Mouse (Mus musculus) heart, embryonic 10.5 days (tissue): ENCODE data around the gene Nos2. TPM values are rescaled to one million over a fixed set of nuclear protein-coding genes. Genes with fewer than 3 reads are reported as not detected.
"Not testable (repeated sequence)": the region's sequence is repeated elsewhere in the genome, so short reads cannot be mapped to it uniquely, and the experiment has no call there.

Experiments used
- DNase-seq: peaks from one replicate; pipeline ENCODE4 v3.0.0-alpha.2; 2017; ENCODE audit warnings: low spot score
- H3K27ac ChIP-seq: fragments of 300-500 bp; sonication (generic); 2 replicates; pipeline ENCODE4 v1.5.1; 2016; ENCODE audit warnings: mild to moderate bottlenecking
- H3K27me3 ChIP-seq: fragments of 300-500 bp; sonication (generic); 2 replicates; pipeline ENCODE4 v1.6.1; 2016; ENCODE audit warnings: mild to moderate bottlenecking; ENCODE audit not compliant: poor library complexity, insufficient read depth, severe bottlenecking
- H3K36me3 ChIP-seq: fragments of 300-500 bp; sonication (generic); 2 replicates; pipeline ENCODE4 v1.6.1; 2016; ENCODE audit warnings: mild to moderate bottlenecking, moderate library complexity
- H3K4me1 ChIP-seq: fragments of 300-500 bp; sonication (generic); 2 replicates; pipeline ENCODE4 v1.6.1; 2016; ENCODE audit warnings: mild to moderate bottlenecking
- H3K4me3 ChIP-seq: fragments of 300-500 bp; sonication (generic); 2 replicates; pipeline ENCODE4 v1.5.1; 2016; ENCODE audit warnings: mild to moderate bottlenecking, moderate library complexity
- H3K9me3 ChIP-seq: fragments of 300-500 bp; sonication (generic); 2 replicates; pipeline ENCODE4 v1.6.1; 2016; ENCODE audit warnings: mild to moderate bottlenecking, moderate library complexity
- WGBS: fragments of 180-500 bp; shearing (Covaris S2); methylation state at CpG from one replicate; pipeline ENCODE4 v1.1.7; 2016; 5-methylcytosine and 5-hydroxymethylcytosine counted together
- polyA plus RNA-seq: library from polyadenylated mRNA; unstranded; fragments of >200 nt; fragmentation: Nextera tagmentation; extraction: Ambion mirVana; gene quantifications from 2 replicates; pipeline ENCODE4 v1.2.1, GENCODE M21; 2016

Nos2 gene
- polyA plus RNA-seq, 1 experiment from 2014 or later, result 0.44 TPM

- WGBS, result 83% methylated on average over 10 of the region's 10 CpGs
- peak overlapping the region; percentile 45; the same call in 1 of the 2 replicates for H3K27ac ChIP-seq
- no peaks in the 10 kb centered on the region for H3K36me3 ChIP-seq
- no peaks in the 10 kb centered on the region for H3K27me3 ChIP-seq
- H3K4me3 ChIP-seq, result no peak overlapping the region
- DNase-seq, result no peak
- peaks cover 16% of the 10 kb centered on the region; the same call in 1 of the 2 replicates for H3K4me1 ChIP-seq
- H3K9me3 ChIP-seq, result no peaks in the 10 kb centered on the region
Measured at GRCm38 (mm10) chr11:79003769-79004638, 83.4 kb downstream of the Nos2 start.

- no peak overlapping the region for H3K27ac ChIP-seq
- 78% methylated on average over 14 of the region's 14 CpGs for WGBS
- no peaks in the 10 kb centered on the region for H3K27me3 ChIP-seq
- no peaks in the 10 kb centered on the region for H3K9me3 ChIP-seq
- H3K4me1 ChIP-seq, result peaks cover 16% of the 10 kb centered on the region; the same call in 1 of the 2 replicates
- no peaks in the 10 kb centered on the region for H3K36me3 ChIP-seq
- H3K4me3 ChIP-seq, result no peak overlapping the region
- peak; percentile 33 for DNase-seq
Measured at GRCm38 (mm10) chr11:79005578-79006394, 85.2 kb downstream of the Nos2 start.

- Histone ChIP-seq H3K4me1 (peaks cover 16% of the 10 kb centered on the region; the same call in 1 of the 2 replicates), H3K27ac (no peak overlapping the region), H3K27me3 (no peaks in the 10 kb centered on the region), H3K36me3 (no peaks in the 10 kb centered on the region), H3K9me3 (no peaks in the 10 kb centered on the region), H3K4me3 (no peak overlapping the region)
- 72% methylated on average over 5 of the region's 5 CpGs for WGBS
- no peak for DNase-seq
Measured at GRCm38 (mm10) chr11:79006417-79006816, 85.8 kb downstream of the Nos2 start.

- H3K27ac ChIP-seq, H3K4me3 ChIP-seq, H3K36me3 ChIP-seq, H3K9me3 ChIP-seq, H3K27me3 ChIP-seq: not testable (repeated sequence)
- DNase-seq, result peak; percentile 11
- peaks cover 14% of the 10 kb centered on the region; the same call in 1 of the 2 replicates for H3K4me1 ChIP-seq
- WGBS, result 78% methylated on average over 3 of the region's 3 CpGs
Measured at GRCm38 (mm10) chr11:79007356-79007755, 86.8 kb downstream of the Nos2 start.

- peaks cover 9% of the 10 kb centered on the region; the same call in 1 of the 2 replicates for H3K4me1 ChIP-seq
- no peak overlapping the region for H3K27ac ChIP-seq
- no peaks in the 10 kb centered on the region for H3K27me3 ChIP-seq
- H3K9me3 ChIP-seq, result no peaks in the 10 kb centered on the region
- 63% methylated on average over 6 of the region's 6 CpGs for WGBS
- peak; percentile 66 for DNase-seq
- no peak overlapping the region for H3K4me3 ChIP-seq
- H3K36me3 ChIP-seq, result no peaks in the 10 kb centered on the region
Measured at GRCm38 (mm10) chr11:79008007-79008775, 87.6 kb downstream of the Nos2 start.

- H3K36me3 ChIP-seq, result 0 out of 2 replicates have a peak, but pooled peaks cover 2% of the 10 kb centered on the region
- H3K4me1 ChIP-seq, result peaks cover 5% of the 10 kb centered on the region
- H3K27ac ChIP-seq, result no peak overlapping the region
- DNase-seq, result peak; percentile 51
- H3K9me3 ChIP-seq, result no peaks in the 10 kb centered on the region
- WGBS, result 84% methylated on average over 7 of the region's 7 CpGs
- no peaks in the 10 kb centered on the region for H3K27me3 ChIP-seq
- no peak overlapping the region for H3K4me3 ChIP-seq
Measured at GRCm38 (mm10) chr11:79008891-79009290, 88.3 kb downstream of the Nos2 start.

Other genes starting within 250 kb of the Nos2 start
- 10.6 and 13.4 TPM in 2 replicates for gene Nlk, start 223.4 kb upstream of the Nos2 start, polyA plus RNA-seq
- 33.1 and 35.4 TPM in 2 replicates for gene Ccnq, start 169.1 kb upstream of the Nos2 start, polyA plus RNA-seq
- 25.9 and 36.8 TPM in 2 replicates for gene Lyrm9, start 94.2 kb upstream of the Nos2 start, polyA plus RNA-seq
- 11.6 and 29.8 TPM in 2 replicates for gene Lgals9, start 64.2 kb downstream of the Nos2 start, polyA plus RNA-seq
- gene Ksr1, start 225.6 kb downstream of the Nos2 start, polyA plus RNA-seq, result 1.9 and 3.3 TPM in 2 replicates